Mouse (Mus musculus) limb, embryonic 11.5 days (tissue): ENCODE data around the gene Erich4. TPM values are rescaled to one million over a fixed set of nuclear protein-coding genes. Genes with fewer than 3 reads are reported as not detected.

ENCODE experiments used
- ATAC-seq: fragments of 200-750 bp; cut with Nextera tagmentation; 2 replicates; pipeline ENCODE4 v1.8.0; 2017; ENCODE audit warnings: low read depth; ENCODE audit not compliant: insufficient number of reproducible peaks, low FRiP score, low TSS enrichment
- DNase-seq: peaks from one replicate; pipeline ENCODE4 v3.0.0-alpha.2; 2015; ENCODE audit warnings: low spot score
- H3K27ac ChIP-seq: fragments of 300-500 bp; sonication (generic); replicated peaks from 2 replicates; pipeline ENCODE4 v1.5.1; 2014; ENCODE audit warnings: low read depth, mild to moderate bottlenecking, low read length
- H3K27me3 ChIP-seq: fragments of 300-500 bp; sonication (generic); 2 replicates; pipeline ENCODE4 v1.6.1; 2014; ENCODE audit warnings: mild to moderate bottlenecking, low read length, mixed read lengths; ENCODE audit not compliant: control insufficient read depth, insufficient read depth
- H3K36me3 ChIP-seq: fragments of 300-500 bp; sonication (generic); 2 replicates; pipeline ENCODE4 v1.6.1; 2014; ENCODE audit warnings: mild to moderate bottlenecking, low read length, moderate library complexity, mixed read lengths; ENCODE audit not compliant: control insufficient read depth, insufficient read depth
- H3K4me1 ChIP-seq: fragments of 300-500 bp; sonication (generic); 2 replicates; pipeline ENCODE4 v1.6.1; 2014; ENCODE audit warnings: low read length, mixed read lengths; ENCODE audit not compliant: control insufficient read depth, insufficient read depth
- H3K4me2 ChIP-seq: fragments of 300-500 bp; sonication (generic); 2 replicates; pipeline ENCODE4 v1.6.1; 2014; ENCODE audit warnings: low read depth, mild to moderate bottlenecking, moderate library complexity; ENCODE audit not compliant: severe bottlenecking
- H3K4me3 ChIP-seq: fragments of 300-500 bp; sonication (generic); 2 replicates; pipeline ENCODE4 v1.5.1; 2014; ENCODE audit warnings: low read depth, low read length
- H3K9ac ChIP-seq: fragments of 300-500 bp; sonication (generic); 2 replicates; pipeline ENCODE4 v1.6.1; 2014; ENCODE audit warnings: mild to moderate bottlenecking, low read length
- H3K9me3 ChIP-seq: fragments of 300-500 bp; sonication (generic); 2 replicates; pipeline ENCODE4 v1.6.1; 2016; ENCODE audit warnings: low read length; ENCODE audit not compliant: control insufficient read depth
- WGBS: fragments of 180-500 bp; shearing (Covaris S2); extraction: QIAGEN DNeasy Blood & Tissue Kit; methylation state at CpG from one replicate; pipeline ENCODE4 v1.1.7; 2014; 5-methylcytosine and 5-hydroxymethylcytosine counted together
- polyA plus RNA-seq: library from polyadenylated mRNA; unstranded; fragments of >200 nt; fragmentation: Nextera tagmentation; extraction: Ambion mirVana; gene quantifications from 2 replicates; pipeline ENCODE4 v1.2.1, GENCODE M21; 2014

The Erich4 gene
- polyA plus RNA-seq, 1 experiment from 2014 or later = not detected

GRCm38 (mm10) chr7:25627431-25628322 lies 12.0 kb upstream of the Erich4 start:
- ATAC-seq = peak; percentile 52; the same call in 1 of the 2 replicates
- Histone ChIP-seq H3K9ac (peak overlapping the region; percentile 55), H3K4me3 (peak overlapping the region; percentile 26), H3K27me3 (no peaks in the 10 kb centered on the region), H3K27ac (no peak overlapping the region), H3K4me1 (0 out of 2 replicates have a peak, but pooled peaks cover 2% of the 10 kb centered on the region), H3K9me3 (no peaks in the 10 kb centered on the region), H3K36me3 (peaks cover 3% of the 10 kb centered on the region; the same call in 1 of the 2 replicates), H3K4me2 (peak overlapping the region; percentile 44)
- DNase-seq = peak; percentile 65
- WGBS = 20% methylated on average over 38 of the region's 38 CpGs

GRCm38 (mm10) chr7:25626509-25627430 lies 11.1 kb upstream of the Erich4 start, which contains the start of gene B3gnt8:
B3gnt8 (plus strand) TSS chr7:25626654.
- H3K36me3 ChIP-seq = peaks cover 3% of the 10 kb centered on the region; the same call in 1 of the 2 replicates

GRCm38 (mm10) chr7:25625594-25626250 lies 10.0 kb upstream of the Erich4 start:
- Histone ChIP-seq H3K27me3 (no peaks in the 10 kb centered on the region), H3K27ac (no peak overlapping the region), H3K4me1 (0 out of 2 replicates have a peak, but pooled peaks cover 2% of the 10 kb centered on the region), H3K36me3 (peaks cover 3% of the 10 kb centered on the region; the same call in 1 of the 2 replicates), H3K9me3 (no peaks in the 10 kb centered on the region), H3K4me2 (no peak overlapping the region), H3K4me3 (no peak overlapping the region), H3K9ac (no peak overlapping the region)
- DNase-seq (peak; percentile 40), ATAC-seq (no peak)
- WGBS = 78% methylated on average over 10 of the region's 10 CpGs

More at GRCm38 (mm10) chr7:25626509-25627430, 11.1 kb upstream of the Erich4 start, which contains the start of gene B3gnt8:
- no peaks in the 10 kb centered on the region for H3K9me3 ChIP-seq
- ATAC-seq (no peak), DNase-seq (no peak)
- peak within 1 kb of the TSS; percentile 55 for H3K9ac ChIP-seq
- no peak within 1 kb of the TSS for H3K27ac ChIP-seq
- H3K4me3 ChIP-seq = peak within 1 kb of the TSS; percentile 26
- peak within 1 kb of the TSS; percentile 44 for H3K4me2 ChIP-seq
- H3K4me1 ChIP-seq = 0 out of 2 replicates have a peak, but pooled peaks cover 2% of the 10 kb centered on the region
- H3K27me3 ChIP-seq = no peaks in the 10 kb centered on the region
- 19% methylated on average over 29 of the region's 29 CpGs for WGBS

GRCm38 (mm10) chr7:25624851-25625250 lies 9.2 kb upstream of the Erich4 start:
- WGBS = 82% methylated on average over 5 of the region's 5 CpGs
- DNase-seq (no peak), ATAC-seq (no peak)
- Histone ChIP-seq H3K4me3 (no peak overlapping the region), H3K9me3 (no peaks in the 10 kb centered on the region), H3K27me3 (no peaks in the 10 kb centered on the region), H3K27ac (no peak overlapping the region), H3K9ac (no peak overlapping the region), H3K36me3 (0 out of 2 replicates have a peak, but pooled peaks cover 3% of the 10 kb centered on the region), H3K4me1 (0 out of 2 replicates have a peak, but pooled peaks cover 5% of the 10 kb centered on the region), H3K4me2 (no peak overlapping the region)

- H3K9ac ChIP-seq = no peak overlapping the region
- ATAC-seq (no peak), DNase-seq (no peak)
- H3K4me2 ChIP-seq = no peak overlapping the region
- 0 out of 2 replicates have a peak, but pooled peaks cover 5% of the 10 kb centered on the region for H3K4me1 ChIP-seq
- H3K4me3 ChIP-seq = no peak overlapping the region
- H3K27ac ChIP-seq = no peak overlapping the region
- H3K36me3 ChIP-seq = 0 out of 2 replicates have a peak, but pooled peaks cover 3% of the 10 kb centered on the region
- H3K9me3 ChIP-seq = no peaks in the 10 kb centered on the region
- WGBS = 88% methylated on average over 11 of the region's 11 CpGs
- H3K27me3 ChIP-seq = no peaks in the 10 kb centered on the region
Observed at GRCm38 (mm10) chr7:25623857-25624370, 8.2 kb upstream of the Erich4 start.

GRCm38 (mm10) chr7:25620751-25621150 lies 5.1 kb upstream of the Erich4 start:
- no peak overlapping the region for H3K27ac ChIP-seq
- H3K4me3 ChIP-seq = no peak overlapping the region
- 0 out of 2 replicates have a peak, but pooled peaks cover 3% of the 10 kb centered on the region for H3K36me3 ChIP-seq
- no peaks in the 10 kb centered on the region for H3K27me3 ChIP-seq
- 0 out of 2 replicates have a peak, but pooled peaks cover 3% of the 10 kb centered on the region for H3K4me1 ChIP-seq
- no peak overlapping the region for H3K9ac ChIP-seq
- no peak for DNase-seq
- no peak for ATAC-seq
- 88% methylated on average over 10 of the region's 11 CpGs for WGBS
- no peak overlapping the region for H3K4me2 ChIP-seq
- H3K9me3 ChIP-seq = no peaks in the 10 kb centered on the region

- Histone ChIP-seq H3K9me3 (no peaks in the 10 kb centered on the region), H3K9ac (no peak overlapping the region), H3K4me2 (peak overlapping the region; percentile 50), H3K4me1 (0 out of 2 replicates have a peak, but pooled peaks cover 3% of the 10 kb centered on the region), H3K4me3 (peak overlapping the region; percentile 52; the same call in 1 of the 2 replicates), H3K27ac (no peak overlapping the region), H3K36me3 (0 out of 2 replicates have a peak, but pooled peaks cover 3% of the 10 kb centered on the region), H3K27me3 (no peaks in the 10 kb centered on the region)
- no peak for DNase-seq
- 89% methylated on average over 5 of the region's 5 CpGs for WGBS
- no peak for ATAC-seq
Observed at GRCm38 (mm10) chr7:25620101-25620500, 4.4 kb upstream of the Erich4 start.
